Mouse (Mus musculus): ENCODE results near the gene Astn2. TPM values are rescaled to one million over a fixed set of nuclear protein-coding genes. Genes with fewer than 3 reads are reported as not detected.

Astn2 gene
- total and polyA plus RNA-seq, 3 experiments: not detected

GRCm38 (mm10) chr4:66126181-66126580 lies 278.2 kb downstream of the Astn2 start:
- H3K27ac ChIP-seq (ENCODE audit: control insufficient read depth, low read depth, low read length): no peak overlapping the region
- H3K9me3 ChIP-seq (replicated peaks; ENCODE audit: insufficient read depth, low read length): no peaks in the 10 kb centered on the region
- no peaks in the 10 kb centered on the region for H3K4me1 ChIP-seq (ENCODE audit: control insufficient read depth in 1 of 2, insufficient read depth in 2 of 2, low read length in 2 of 2)
- no peaks in the 10 kb centered on the region for H3K27me3 ChIP-seq (ENCODE audit: control insufficient read depth in 1 of 2, insufficient read depth in 2 of 2, low read length in 2 of 2)
- no peak for DNase-seq (ENCODE audit: low read depth, low spot score)
- no peaks in the 10 kb centered on the region for H3K79me2 ChIP-seq (ENCODE audit: control insufficient read depth, insufficient read depth, low read length, poor library complexity)
- H3K36me3 ChIP-seq (ENCODE audit: control insufficient read depth in 1 of 2, insufficient read depth in 2 of 2, low read length in 2 of 2): no peaks in the 10 kb centered on the region
- TF ChIP-seq NELFE (IDR thresholded peaks at IDR 0.05; ENCODE audit: low read depth, low read length) (no peak), MXI1 (IDR thresholded peaks at IDR 0.05; ENCODE audit: low read depth, low read length) (no peak), MYC (IDR thresholded peaks at IDR 0.05; ENCODE audit: low read depth, low read length) (no peak), ZC3H11A (IDR thresholded peaks at IDR 0.05; ENCODE audit: low read depth, low read length) (no peak), CTCF (IDR thresholded peaks at IDR 0.05 in 2 of 3, conservative IDR thresholded peaks at IDR 0.05 in 1 of 3; ENCODE audit: control insufficient read depth in 1 of 3, insufficient read depth in 1 of 3, low read depth in 2 of 3, low read length in 3 of 3, poor library complexity in 1 of 3, severe bottlenecking in 1 of 3) (no peak), HCFC1 (IDR thresholded peaks at IDR 0.05; ENCODE audit: low read depth, low read length) (no peak), RAD21 (IDR thresholded peaks at IDR 0.05; ENCODE audit: low read depth, low read length) (no peak), POLR2A (IDR thresholded peaks at IDR 0.05; ENCODE audit: control insufficient read depth in 1 of 2, insufficient read depth in 1 of 2, low read depth in 1 of 2, low read length in 2 of 2, poor library complexity in 1 of 2) (no peak), UBTF (IDR thresholded peaks at IDR 0.05; ENCODE audit: borderline replicate concordance, insufficient read depth, low read depth, low read length) (no peak), ZMIZ1 (IDR thresholded peaks at IDR 0.05; ENCODE audit: low read depth, low read length) (no peak), ETS1 (IDR thresholded peaks at IDR 0.05; ENCODE audit: low read depth, low read length) (no peak), E2F4 (IDR thresholded peaks at IDR 0.05; ENCODE audit: borderline replicate concordance, low read depth, low read length) (no peak), CHD2 (IDR thresholded peaks at IDR 0.05; ENCODE audit: low read length) (no peak)
- no peak overlapping the region for H3K4me3 ChIP-seq (ENCODE audit: control insufficient read depth in 1 of 2, insufficient read depth in 1 of 2, low read depth in 2 of 2, low read length in 2 of 2)
- no peak overlapping the region for H3K9ac ChIP-seq (ENCODE audit: control insufficient read depth, low read depth, low read length, poor library complexity, severe bottlenecking)

- Histone ChIP-seq H3K27ac (ENCODE audit: control insufficient read depth, low read depth, low read length) (no peak overlapping the region), H3K9ac (ENCODE audit: control insufficient read depth, low read depth, low read length, poor library complexity, severe bottlenecking) (no peak overlapping the region), H3K9me3 (replicated peaks; ENCODE audit: insufficient read depth, low read length) (no peaks in the 10 kb centered on the region), H3K4me1 (ENCODE audit: control insufficient read depth in 1 of 2, insufficient read depth in 2 of 2, low read length in 2 of 2) (no peaks in the 10 kb centered on the region), H3K36me3 (ENCODE audit: control insufficient read depth in 1 of 2, insufficient read depth in 2 of 2, low read length in 2 of 2) (no peaks in the 10 kb centered on the region), H3K79me2 (ENCODE audit: control insufficient read depth, insufficient read depth, low read length, poor library complexity) (no peaks in the 10 kb centered on the region), H3K27me3 (ENCODE audit: control insufficient read depth in 1 of 2, insufficient read depth in 2 of 2, low read length in 2 of 2) (no peaks in the 10 kb centered on the region), H3K4me3 (ENCODE audit: control insufficient read depth in 1 of 2, insufficient read depth in 1 of 2, low read depth in 2 of 2, low read length in 2 of 2) (no peak overlapping the region)
- TF ChIP-seq ZKSCAN1 (IDR thresholded peaks at IDR 0.05; ENCODE audit: low read depth, low read length) (no peak), UBTF (IDR thresholded peaks at IDR 0.05; ENCODE audit: borderline replicate concordance, insufficient read depth, low read depth, low read length) (no peak), MAZ (IDR thresholded peaks at IDR 0.05; ENCODE audit: low read depth, low read length) (no peak), MAFK (IDR thresholded peaks at IDR 0.05; ENCODE audit: borderline replicate concordance, low read depth, low read length) (no peak), E2F4 (IDR thresholded peaks at IDR 0.05; ENCODE audit: borderline replicate concordance, low read depth, low read length) (no peak), CTCF (IDR thresholded peaks at IDR 0.05 in 2 of 3, conservative IDR thresholded peaks at IDR 0.05 in 1 of 3; ENCODE audit: control insufficient read depth in 1 of 3, insufficient read depth in 1 of 3, low read depth in 2 of 3, low read length in 3 of 3, poor library complexity in 1 of 3, severe bottlenecking in 1 of 3) (no peak)
- DNase-seq (ENCODE audit: low read depth, low spot score): no peak
Observed at GRCm38 (mm10) chr4:66122766-66123358, 281.5 kb downstream of the Astn2 start.

All from MEL (cell line).